In the genomic region with DNA sequence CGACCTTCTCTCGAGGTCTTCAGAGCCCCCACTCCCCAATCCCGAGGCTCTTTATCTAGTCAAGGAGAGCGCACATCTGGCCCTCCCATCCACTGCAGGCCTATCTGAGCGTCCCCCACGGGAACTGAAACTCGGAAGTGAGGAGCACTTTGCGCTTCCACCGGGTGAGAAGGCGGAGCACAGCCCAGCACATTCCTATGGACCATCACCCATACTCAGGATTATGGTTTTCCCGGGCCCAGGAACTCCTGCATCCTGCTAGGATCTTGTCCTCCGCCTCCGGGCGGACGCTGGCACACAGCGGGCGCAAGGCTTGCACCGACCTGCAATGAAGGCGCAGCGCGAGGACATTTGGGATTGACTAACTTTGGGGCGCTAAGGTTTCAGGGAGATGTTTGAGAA, we compare ENCODE assay signal across 8 mouse cellular contexts. TPM values are rescaled to one million over a fixed set of nuclear protein-coding genes. Genes with fewer than 3 reads are reported as not detected.
DNase-seq lines count a peak whose midpoint lies in the region; ATAC-seq and TF ChIP-seq lines count a peak whose summit lies in the region.

No protein-coding gene starts in this region.

- H3K9ac ChIP-seq in liver, embryonic 16.5 days (ENCODE audit: low read depth, low read length) = peak overlapping the region; percentile 12; the same call in 1 of the 2 replicates
- H3K9ac ChIP-seq in stomach, embryonic 14.5 days (replicated peaks; ENCODE audit: low read depth, low read length) = no peak overlapping the region; the same call in 1 of the 2 replicates

- no peak for TF ChIP-seq POLR2A in brain, embryonic 14.5 days (IDR thresholded peaks at IDR 0.05; ENCODE audit: borderline replicate concordance, extremely low read depth, insufficient read depth, insufficient read length, poor library complexity, severe bottlenecking)

- peaks cover 13% of the 10 kb centered on the region for H3K4me1 ChIP-seq in liver, embryonic 16.5 days (ENCODE audit: control insufficient read depth, low read depth, low read length)
- 0 out of 2 replicates have a peak, but pooled peaks cover 13% of the 10 kb centered on the region for H3K4me1 ChIP-seq in stomach, embryonic 14.5 days (ENCODE audit: control insufficient read depth, insufficient read depth, low read length)

- TF ChIP-seq CTCF in brain, embryonic 14.5 days (IDR thresholded peaks at IDR 0.05; ENCODE audit: borderline replicate concordance, extremely low read depth, insufficient read depth, insufficient read length) = no peak

- peaks cover 51% of the 10 kb centered on the region for H3K27me3 ChIP-seq in liver, embryonic 16.5 days (ENCODE audit: control insufficient read depth, insufficient read depth, low read depth, low read length)
- H3K27me3 ChIP-seq in stomach, embryonic 14.5 days (ENCODE audit: control insufficient read depth, insufficient read depth, low read length) = peaks cover 7% of the 10 kb centered on the region

- H3K36me3 ChIP-seq in liver, embryonic 16.5 days (ENCODE audit: control insufficient read depth, insufficient read depth) = no peaks in the 10 kb centered on the region
- H3K36me3 ChIP-seq in stomach, embryonic 14.5 days (ENCODE audit: control insufficient read depth, insufficient read depth, low read length) = no peaks in the 10 kb centered on the region

- peak; percentile 98 for DNase-seq in heart, adult 11 months
- no peak for DNase-seq in heart, postnatal 4 days
- peak; percentile 33 for DNase-seq in brain, embryonic 14.5 days (ENCODE audit: low read depth)
- DNase-seq in urinary bladder, postnatal 25 days (ENCODE audit: low spot score) = no peak
- no peak for DNase-seq in right cerebral cortex, adult 2 months (ENCODE audit: low spot score in 2 of 2)

- peak overlapping the region; percentile 78 for H3K4me2 ChIP-seq in liver, embryonic 16.5 days (ENCODE audit: low read depth, low read length)
- peak overlapping the region; percentile 86 for H3K4me2 ChIP-seq in stomach, embryonic 14.5 days (replicated peaks; ENCODE audit: low read depth, low read length)

- H3K4me3 ChIP-seq in liver, embryonic 16.5 days (ENCODE audit: low read depth, low read length) = peak overlapping the region; percentile 56
- H3K4me3 ChIP-seq in stomach, embryonic 14.5 days (ENCODE audit: low read depth, low read length) = peak overlapping the region; percentile 63

- peak; percentile 28 to 37; a peak in 3 of 4 replicates for ATAC-seq in hematopoietic stem cell, adult 5-6 weeks (replicated peaks in 1 of 2; ENCODE audit: insufficient read depth in 1 of 2, low FRiP score in 2 of 2, low TSS enrichment in 1 of 2, low read depth in 1 of 2, poor library complexity in 2 of 2, severe bottlenecking in 2 of 2)
- peak; percentile 30; the same call in 1 of the 2 replicates for ATAC-seq in liver, embryonic 16.5 days (ENCODE audit: low read depth)
- peak; percentile 12; the same call in 1 of the 2 replicates for ATAC-seq in stomach, embryonic 14.5 days (ENCODE audit: insufficient number of reproducible peaks, insufficient read depth, low FRiP score, low read depth)

- H3K9me3 ChIP-seq in liver, embryonic 16.5 days (replicated peaks; ENCODE audit: control insufficient read depth, low read length) = no peaks in the 10 kb centered on the region
- no peaks in the 10 kb centered on the region for H3K9me3 ChIP-seq in stomach, embryonic 14.5 days (ENCODE audit: control insufficient read depth, low read depth, low read length)

- WGBS in liver, embryonic 16.5 days (ENCODE audit: insufficient replicate concordance) = 1% methylated on average over 22 of the region's 22 CpGs
- WGBS in stomach, embryonic 14.5 days = 1% methylated on average over 22 of the region's 22 CpGs

- peak overlapping the region; percentile 37; the same call in 1 of the 2 replicates for H3K27ac ChIP-seq in liver, embryonic 16.5 days (ENCODE audit: low read length)
- H3K27ac ChIP-seq in stomach, embryonic 14.5 days (ENCODE audit: low read length) = peak overlapping the region; percentile 72; the same call in 1 of the 2 replicates

RNA-seq across cellular contexts. Expression of a gene that starts 0.7 kb away (rescaled TPM):
- total RNA-seq in heart, postnatal 4 days (2021) = 1 to 10 TPM; 2.5 to 3.3 TPM
- polyA plus RNA-seq in brain, embryonic 14.5 days (2012; rRNA removed) = 31.0 and 52.6 TPM in 2 replicates
- total RNA-seq in hematopoietic stem cell, adult 5-6 weeks (2017) = 0.10 and 0.38 TPM in 2 replicates
- polyA plus RNA-seq in liver, embryonic 16.5 days (2015; fragmentation: Nextera tagmentation; extraction: Ambion mirVana) = 0.25 TPM in 2 replicates
- 6.5 and 8.7 TPM in 2 replicates for polyA plus RNA-seq in stomach, embryonic 14.5 days (2014; fragmentation: Nextera tagmentation; extraction: Ambion mirVana)

RNA-seq across cellular contexts. Expression of a gene that starts 27.4 kb away (rescaled TPM):
- total RNA-seq in heart, postnatal 4 days (2021) = 1 to 10 TPM; 2.5 to 2.8 TPM
- 3.9 and 4.3 TPM in 2 replicates for polyA plus RNA-seq in brain, embryonic 14.5 days (2012; rRNA removed)
- not detected in 2 replicates for total RNA-seq in hematopoietic stem cell, adult 5-6 weeks (2017)
- 0.05 TPM in 1 of 2 replicates, not detected in the other for polyA plus RNA-seq in liver, embryonic 16.5 days (2015; fragmentation: Nextera tagmentation; extraction: Ambion mirVana)
- polyA plus RNA-seq in stomach, embryonic 14.5 days (2014; fragmentation: Nextera tagmentation; extraction: Ambion mirVana) = 0.69 and 0.72 TPM in 2 replicates

RNA-seq across cellular contexts. Expression of a gene that starts 37.3 kb away (rescaled TPM):
- total RNA-seq in heart, postnatal 4 days (2021) = 10 to 100 TPM; 78.1 to 80.5 TPM
- polyA plus RNA-seq in brain, embryonic 14.5 days (2012; rRNA removed) = 40.9 and 45.6 TPM in 2 replicates
- total RNA-seq in hematopoietic stem cell, adult 5-6 weeks (2017) = not detected in 2 replicates
- polyA plus RNA-seq in liver, embryonic 16.5 days (2015; fragmentation: Nextera tagmentation; extraction: Ambion mirVana) = 6.4 TPM in 2 replicates
- polyA plus RNA-seq in stomach, embryonic 14.5 days (2014; fragmentation: Nextera tagmentation; extraction: Ambion mirVana) = 68.6 and 75.8 TPM in 2 replicates

RNA-seq across cellular contexts. Expression of a gene that starts 58.3 kb away (rescaled TPM):
- 10 to 100 TPM; 35.2 to 37.2 TPM for total RNA-seq in heart, postnatal 4 days (2021)
- polyA plus RNA-seq in brain, embryonic 14.5 days (2012; rRNA removed) = 34.0 and 48.9 TPM in 2 replicates
- 1.4 and 4.4 TPM in 2 replicates for total RNA-seq in hematopoietic stem cell, adult 5-6 weeks (2017)
- polyA plus RNA-seq in liver, embryonic 16.5 days (2015; fragmentation: Nextera tagmentation; extraction: Ambion mirVana) = 1.2 and 1.3 TPM in 2 replicates
- 8.9 and 10.2 TPM in 2 replicates for polyA plus RNA-seq in stomach, embryonic 14.5 days (2014; fragmentation: Nextera tagmentation; extraction: Ambion mirVana)

Comparison
In these comparisons a context has a peak if more than half of its experiments do, and no peak if none do; other contexts are left out.
1. DNase-seq: peak in heart, adult 11 months (single experiment) and brain, embryonic 14.5 days (single experiment); none in heart, postnatal 4 days (single experiment), urinary bladder, postnatal 25 days (single experiment) and right cerebral cortex, adult 2 months (0 of 2).
2. Peak in every context shown above with its lines, with median percentiles within 50 percentile points of each other: ATAC-seq.